Mouse (Mus musculus) E14TG2a.4 (cell line): ENCODE data around the gene Maml3.

Source experiments
- H3K27me3 ChIP-seq: 2 replicates; pipeline ENCODE4 v1.6.1; 2014; ENCODE audit warnings: low read length, control low read depth; ENCODE audit not compliant: insufficient read depth
- H3K36me3 ChIP-seq: 2 replicates; pipeline ENCODE4 v1.6.1; 2014; ENCODE audit warnings: low read length, control low read depth; ENCODE audit not compliant: insufficient read depth
- H3K4me1 ChIP-seq: replicated peaks from 2 replicates; pipeline ENCODE4 v1.6.1; 2014; ENCODE audit warnings: low read depth, low read length, control low read depth
- H3K4me3 ChIP-seq: replicated peaks from 2 replicates; pipeline ENCODE4 v1.5.1; 2014; ENCODE audit warnings: mild to moderate bottlenecking, low read length
- H3K9me3 ChIP-seq: 2 replicates; pipeline ENCODE4 v1.6.1; 2014; ENCODE audit warnings: low read length, control low read depth
- CTCF ChIP-seq: conservative IDR thresholded peaks from 2 replicates; pipeline ENCODE4 v1.5.1; 2014; ENCODE audit warnings: low read length
- NANOG ChIP-seq: IDR thresholded peaks from 2 replicates; pipeline ENCODE4 v1.6.1; 2014; ENCODE audit warnings: borderline replicate concordance, low read length, mixed read lengths
- POU5F1 ChIP-seq: IDR thresholded peaks from 2 replicates; pipeline ENCODE4 v1.6.1; 2014; ENCODE audit warnings: low read length, borderline replicate concordance

The Maml3 gene

DNA sequence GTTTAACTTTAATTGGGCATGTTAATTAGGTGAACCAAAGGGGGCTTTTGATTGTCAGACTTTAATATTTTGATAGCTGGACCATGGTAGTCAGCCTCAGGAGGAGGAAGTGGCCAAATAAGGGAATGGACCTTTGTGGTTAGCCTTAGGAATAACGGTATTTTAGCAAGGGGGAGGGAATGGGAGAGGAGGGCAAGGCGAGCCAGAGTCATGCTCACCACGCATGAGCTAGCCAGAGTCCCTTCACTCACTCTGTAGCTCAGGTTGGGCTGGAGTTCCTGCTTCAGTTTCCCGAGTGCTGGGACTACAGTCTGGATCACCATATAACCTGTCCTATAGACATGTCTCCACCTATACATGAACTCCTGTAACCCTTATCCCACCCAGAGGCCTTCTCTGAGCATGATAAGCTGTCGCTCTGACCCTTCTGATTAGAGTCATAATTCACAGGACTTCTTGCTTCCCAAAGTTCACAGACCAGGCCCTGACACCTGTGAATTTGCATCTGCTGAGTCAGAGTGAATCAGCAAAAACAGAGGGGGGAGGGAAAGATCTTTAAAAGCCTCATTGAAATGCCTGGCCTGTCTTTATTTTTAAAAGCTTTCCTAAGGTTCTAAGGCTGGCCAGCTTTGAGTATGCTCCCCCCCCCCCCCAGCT is 434.3 kb downstream of the Maml3 start:
- TF ChIP-seq CTCF (no peak), POU5F1 (no peak), NANOG (no peak)
- H3K4me3 ChIP-seq, result no peak overlapping the region
- H3K36me3 ChIP-seq, result no peaks in the 10 kb centered on the region
- peaks cover 13% of the 10 kb centered on the region; the same call in 1 of the 2 replicates for H3K9me3 ChIP-seq
- 0 out of 2 replicates have a peak, but pooled peaks cover 5% of the 10 kb centered on the region for H3K27me3 ChIP-seq
- H3K4me1 ChIP-seq, result peaks cover 44% of the 10 kb centered on the region

DNA sequence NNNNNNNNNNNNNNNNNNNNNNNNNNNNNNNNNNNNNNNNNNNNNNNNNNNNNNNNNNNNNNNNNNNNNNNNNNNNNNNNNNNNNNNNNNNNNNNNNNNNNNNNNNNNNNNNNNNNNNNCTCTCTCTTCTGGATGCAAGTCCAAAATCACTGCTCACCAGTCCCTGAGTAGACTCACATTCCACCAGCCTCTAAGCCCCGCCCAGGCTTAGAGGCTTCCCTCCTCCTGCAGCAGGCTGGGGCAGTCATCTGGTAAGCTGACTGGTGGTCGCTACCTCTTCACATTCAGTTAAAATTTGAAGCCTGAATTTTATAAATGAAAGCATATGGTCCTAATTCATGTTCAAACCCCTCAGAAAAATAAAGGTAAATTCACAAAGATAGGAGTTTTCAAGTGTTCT is 436.3 kb downstream of the Maml3 start:
- Histone ChIP-seq H3K27me3 (no peaks in the 10 kb centered on the region), H3K36me3 (no peaks in the 10 kb centered on the region), H3K4me3 (no peak overlapping the region), H3K9me3 (peaks cover 13% of the 10 kb centered on the region; the same call in 1 of the 2 replicates), H3K4me1 (peaks cover 36% of the 10 kb centered on the region)
- TF ChIP-seq CTCF, result no peak
- TF ChIP-seq POU5F1, result no peak
- no peak for TF ChIP-seq NANOG

DNA sequence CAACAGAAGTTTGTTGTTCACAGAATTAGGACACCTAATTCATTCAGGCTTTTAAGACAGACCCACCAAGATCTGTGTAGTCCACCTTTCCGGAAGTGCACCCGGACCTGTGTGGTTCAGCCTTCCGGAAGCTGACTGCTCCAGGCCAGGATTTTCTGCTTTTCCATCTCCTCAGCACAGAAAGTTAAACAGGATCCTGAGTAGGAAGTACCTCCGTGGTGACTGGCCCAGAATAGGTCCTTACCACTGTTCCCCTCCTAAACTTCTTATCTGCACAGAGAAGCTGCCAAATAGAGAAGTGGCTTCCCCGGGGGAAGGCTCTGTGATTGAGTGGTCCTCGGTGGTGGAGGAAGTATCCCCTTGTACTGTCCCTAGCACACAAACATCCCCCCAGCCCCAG is 442.3 kb downstream of the Maml3 start:
- Histone ChIP-seq H3K27me3 (peaks cover 13% of the 10 kb centered on the region), H3K9me3 (no peaks in the 10 kb centered on the region), H3K4me1 (0 out of 2 replicates have a peak, but pooled peaks cover under 1% of the 10 kb centered on the region), H3K4me3 (no peak overlapping the region), H3K36me3 (no peaks in the 10 kb centered on the region)
- TF ChIP-seq POU5F1, result no peak
- no peak for TF ChIP-seq NANOG

- H3K36me3 ChIP-seq, result no peaks in the 10 kb centered on the region
- H3K4me1 ChIP-seq, result no peaks in the 10 kb centered on the region
- H3K9me3 ChIP-seq, result no peaks in the 10 kb centered on the region
- peaks cover 13% of the 10 kb centered on the region for H3K27me3 ChIP-seq
- no peak for TF ChIP-seq POU5F1
- no peak for TF ChIP-seq CTCF
- TF ChIP-seq NANOG, result no peak
- H3K4me3 ChIP-seq, result no peak overlapping the region
Measured at GRCm38 (mm10) chr3:51661880-51662550, 442.9 kb downstream of the Maml3 start.

DNA sequence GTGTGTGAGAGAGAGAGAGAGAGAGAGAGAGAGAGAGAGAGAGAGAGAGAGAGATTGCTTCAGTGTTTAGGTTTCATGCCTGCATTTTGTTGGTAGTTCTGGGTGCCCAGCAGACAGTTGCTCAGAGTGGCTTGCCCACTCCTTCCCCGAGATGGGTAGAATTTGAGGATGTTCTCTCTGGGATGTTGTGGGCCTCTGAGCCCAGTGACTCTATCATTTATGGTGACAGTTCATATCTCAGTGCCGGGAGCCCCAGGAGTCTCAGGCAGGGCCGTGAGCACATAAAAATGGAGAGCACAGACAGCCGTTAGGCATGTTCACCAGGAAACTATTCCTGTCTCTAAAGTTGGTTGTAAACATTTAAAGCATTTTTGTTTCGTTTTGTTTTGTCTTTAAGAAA is 443.5 kb downstream of the Maml3 start:
- Histone ChIP-seq H3K9me3 (no peaks in the 10 kb centered on the region), H3K27me3 (peaks cover 13% of the 10 kb centered on the region), H3K4me3 (no peak overlapping the region), H3K36me3 (no peaks in the 10 kb centered on the region), H3K4me1 (no peaks in the 10 kb centered on the region)
- TF ChIP-seq POU5F1 (no peak), CTCF (no peak), NANOG (no peak)

DNA sequence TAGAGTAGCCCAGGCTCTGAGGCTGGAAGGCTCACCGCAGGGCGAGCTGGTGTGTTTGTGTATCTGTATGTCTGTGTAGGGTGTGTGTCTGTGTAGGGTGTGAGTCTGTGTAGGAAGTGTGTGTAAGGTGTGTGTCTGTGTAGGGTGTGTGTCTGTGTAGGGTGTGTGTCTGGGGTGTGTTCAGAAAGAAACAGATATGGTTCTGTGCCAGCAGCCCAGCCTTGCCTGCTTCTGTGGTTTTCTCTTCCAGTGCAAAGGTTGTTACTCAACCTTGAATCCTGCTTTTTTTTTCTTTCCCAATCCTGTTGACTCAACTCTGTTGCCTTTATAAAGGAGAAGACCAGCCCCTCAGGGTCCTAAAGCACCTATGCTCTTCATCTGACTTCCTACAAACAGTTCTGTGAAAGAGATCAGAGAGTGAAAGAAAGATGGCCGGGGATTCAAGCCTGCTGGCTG is 444.0 kb downstream of the Maml3 start:
- Histone ChIP-seq H3K4me1 (no peaks in the 10 kb centered on the region), H3K4me3 (no peak overlapping the region), H3K36me3 (no peaks in the 10 kb centered on the region), H3K9me3 (no peaks in the 10 kb centered on the region), H3K27me3 (peaks cover 13% of the 10 kb centered on the region)
- TF ChIP-seq CTCF (no peak), NANOG (no peak), POU5F1 (no peak)

GRCm38 (mm10) chr3:51660060-51660459 is 444.8 kb downstream of the Maml3 start, which contains the start of gene Mgst2:
Mgst2 (plus strand) TSS chr3:51660360.
- TF ChIP-seq CTCF (no peak), NANOG (no peak), POU5F1 (no peak)
- H3K36me3 ChIP-seq, result no peaks in the 10 kb centered on the region
- H3K27me3 ChIP-seq, result peaks cover 13% of the 10 kb centered on the region
- H3K4me3 ChIP-seq, result no peak within 1 kb of the TSS
- no peaks in the 10 kb centered on the region for H3K4me1 ChIP-seq
- no peaks in the 10 kb centered on the region for H3K9me3 ChIP-seq

GRCm38 (mm10) chr3:51659415-51659814 is 445.5 kb downstream of the Maml3 start:
- H3K36me3 ChIP-seq, result no peaks in the 10 kb centered on the region
- peaks cover 13% of the 10 kb centered on the region for H3K27me3 ChIP-seq
- TF ChIP-seq POU5F1 (no peak), NANOG (no peak), CTCF (no peak)
- no peaks in the 10 kb centered on the region for H3K4me1 ChIP-seq
- H3K4me3 ChIP-seq, result no peak overlapping the region
- no peaks in the 10 kb centered on the region for H3K9me3 ChIP-seq
